Comparison of ENCODE assay signal across 9 mouse cellular contexts in the genomic region with DNA sequence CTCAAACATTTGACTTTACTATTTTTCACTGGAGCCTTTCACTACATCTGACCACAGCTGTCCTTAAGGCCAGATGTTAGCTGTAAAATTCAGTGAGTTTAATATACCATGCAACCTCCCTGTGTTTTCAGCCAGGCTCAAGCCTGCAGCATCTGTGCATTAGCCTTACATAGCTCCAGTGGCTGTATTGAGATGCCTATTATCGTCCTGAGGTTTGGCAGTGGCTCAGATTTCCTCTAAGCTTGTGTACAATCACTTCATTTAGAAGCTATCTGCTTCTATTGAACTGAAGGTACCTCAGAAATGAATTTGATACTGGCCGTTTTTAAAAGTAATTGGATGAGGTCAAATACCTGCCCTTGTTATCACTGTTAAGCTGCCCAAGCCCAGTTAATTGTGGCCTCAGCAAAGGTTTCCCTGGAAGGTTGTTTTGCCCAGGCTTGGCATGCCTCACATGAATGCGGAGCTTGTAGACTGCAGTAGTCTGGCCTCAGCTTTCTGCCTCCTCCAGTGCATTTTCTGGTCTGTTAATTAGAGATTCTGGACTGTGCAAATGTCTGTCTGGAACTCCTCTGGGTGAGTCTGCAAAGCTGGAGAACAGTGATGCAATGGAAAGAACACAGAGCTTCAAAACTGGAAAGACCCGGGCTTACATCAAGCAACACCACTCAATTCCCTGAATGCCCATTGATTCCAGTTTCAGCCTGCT.
DNase-seq lines count a peak whose midpoint lies in the region; ATAC-seq and TF ChIP-seq lines count a peak whose summit lies in the region.
"Had no signal": no experiment of that assay in that cellular context is flagged by ENCODE, and none has a peak within 500 bp of the region (broad histone marks: within the 10 kb centered on the region; RNA-seq: fewer than 3 reads in every experiment).

No protein-coding gene starts in this region.

- no peak for TF ChIP-seq CTCF in gastrocnemius, adult 2 months (IDR thresholded peaks at IDR 0.05)

- H3K36me3 ChIP-seq in neural tube, embryonic 13.5 days, result no peaks in the 10 kb centered on the region
- H3K36me3 ChIP-seq in hindbrain, embryonic 14.5 days (replicated peaks; ENCODE audit: control insufficient read depth, insufficient read depth), result no peaks in the 10 kb centered on the region

- intact Hi-C loops in gastrocnemius, adult 2 months (cut with DNase I), result no loop called here

- no peak overlapping the region for H3K4me2 ChIP-seq in neural tube, embryonic 13.5 days
- H3K4me2 ChIP-seq in hindbrain, embryonic 14.5 days (replicated peaks), result no peak overlapping the region

- peak overlapping the region; percentile 65 for H3K27ac ChIP-seq in neural tube, embryonic 13.5 days (replicated peaks)
- H3K27ac ChIP-seq in hindbrain, embryonic 14.5 days, result 0 out of 2 replicates have a peak overlapping the region, but pooled peaks have one; percentile 26
- H3K27ac ChIP-seq in gastrocnemius, adult 2 months, result no peak overlapping the region

- no peak overlapping the region for H3K9ac ChIP-seq in neural tube, embryonic 13.5 days
- no peak overlapping the region for H3K9ac ChIP-seq in hindbrain, embryonic 14.5 days

- H3K4me3 ChIP-seq in neural tube, embryonic 13.5 days, result no peak overlapping the region
- no peak overlapping the region for H3K4me3 ChIP-seq in hindbrain, embryonic 14.5 days (replicated peaks; ENCODE audit: low read length)
- H3K4me3 ChIP-seq in gastrocnemius, adult 2 months, result no peak overlapping the region

- no peaks in the 10 kb centered on the region for H3K27me3 ChIP-seq in neural tube, embryonic 13.5 days
- H3K27me3 ChIP-seq in hindbrain, embryonic 14.5 days (ENCODE audit: control insufficient read depth, insufficient read depth, low read length), result no peaks in the 10 kb centered on the region

- ATAC-seq in neural tube, embryonic 13.5 days (ENCODE audit: low read depth), result peak; percentile 47
- ATAC-seq in hindbrain, embryonic 14.5 days (ENCODE audit: low FRiP score), result peak; percentile 60; the same call in 1 of the 2 replicates

- H3K4me1 ChIP-seq in neural tube, embryonic 13.5 days (replicated peaks), result peaks cover 8% of the 10 kb centered on the region; the same call in 1 of the 2 replicates
- H3K4me1 ChIP-seq in hindbrain, embryonic 14.5 days (replicated peaks; ENCODE audit: control insufficient read depth, insufficient read depth, low read length), result no peaks in the 10 kb centered on the region; the same call in 1 of the 2 replicates

- WGBS in neural tube, embryonic 13.5 days, result 59% methylated on average over 4 of the region's 4 CpGs
- WGBS in hindbrain, embryonic 14.5 days, result 66% methylated on average over 4 of the region's 4 CpGs

- no peak for DNase-seq in neural tube, embryonic 10.5 days (ENCODE audit: extremely low spot score, low spot score)
- peak; percentile 26 for DNase-seq in fibroblast of lung, adult 2 months (ENCODE audit: low read depth)
- DNase-seq in hindbrain, embryonic 14.5 days (ENCODE audit: low spot score), result no peak
- DNase-seq in skeletal muscle tissue, adult 2 months (ENCODE audit: low read depth, low spot score), result peak; percentile 40
- no peak for DNase-seq in thymus, postnatal 0 days (ENCODE audit: low spot score)
- DNase-seq in gastrocnemius, adult 2 months, result no peak
- no peak for DNase-seq in spleen, adult 12 weeks (ENCODE audit: low spot score)
- DNase-seq: lung, postnatal 14 days had no signal

- no peaks in the 10 kb centered on the region for H3K9me3 ChIP-seq in neural tube, embryonic 13.5 days
- no peaks in the 10 kb centered on the region for H3K9me3 ChIP-seq in hindbrain, embryonic 14.5 days (ENCODE audit: control insufficient read depth, low read length)

Comparison
In these comparisons a context has a peak if more than half of its experiments do, and no peak if none do; other contexts are left out.
1. DNase-seq: peak in fibroblast of lung, adult 2 months (single experiment) and skeletal muscle tissue, adult 2 months (single experiment); none in neural tube, embryonic 10.5 days (single experiment), hindbrain, embryonic 14.5 days (single experiment), thymus, postnatal 0 days (single experiment), gastrocnemius, adult 2 months (single experiment) and spleen, adult 12 weeks (single experiment).